Mouse (Mus musculus) heart, embryonic 14.5 days (tissue): Measurements from ENCODE around the gene Elp4. TPM values are rescaled to one million over a fixed set of nuclear protein-coding genes. Genes with fewer than 3 reads are reported as not detected.

Source experiments
- ATAC-seq: fragments of 200-750 bp; cut with Nextera tagmentation; 2 replicates; pipeline ENCODE4 v1.8.0; 2017; ENCODE audit warnings: low read depth, moderate TSS enrichment; ENCODE audit not compliant: insufficient number of reproducible peaks, insufficient read depth, low FRiP score
- H3K27ac ChIP-seq, 2 experiments: fragments of 200-500 bp in 1 of 2; fragments of 300-500 bp in 1 of 2; sonication (generic) in 1 of 2; replicated peaks in 1 of 2; 2 replicates each; pipeline ENCODE4 v1.5.1; 2012 to 2014; ENCODE audit warnings: low read depth in 2 of 2, low read length in 2 of 2, control low read depth in 1 of 2, mild to moderate bottlenecking in 1 of 2, mixed read lengths in 1 of 2; ENCODE audit not compliant: control insufficient read depth in 1 of 2, insufficient read depth in 1 of 2
- H3K27me3 ChIP-seq: fragments of 300-500 bp; sonication (generic); 2 replicates; pipeline ENCODE4 v1.6.1; 2014; ENCODE audit warnings: mild to moderate bottlenecking, low read length, control low read depth; ENCODE audit not compliant: control insufficient read depth, insufficient read depth
- H3K36me3 ChIP-seq: fragments of 300-500 bp; sonication (generic); 2 replicates; pipeline ENCODE4 v1.6.1; 2014; ENCODE audit warnings: mild to moderate bottlenecking, control low read depth, low read length, mixed read lengths; ENCODE audit not compliant: control insufficient read depth, insufficient read depth
- H3K4me1 ChIP-seq, 2 experiments: fragments of 200-500 bp in 1 of 2; fragments of 300-500 bp in 1 of 2; sonication (generic) in 1 of 2; 2 replicates each; pipeline ENCODE4 v1.6.1; 2012 to 2014; ENCODE audit warnings: low read length in 2 of 2, control low read depth in 1 of 2, mixed read lengths in 1 of 2; ENCODE audit not compliant: control insufficient read depth in 2 of 2, insufficient read depth in 2 of 2
- H3K4me2 ChIP-seq: fragments of 300-500 bp; sonication (generic); 2 replicates; pipeline ENCODE4 v1.6.1; 2014; ENCODE audit warnings: mild to moderate bottlenecking, low read length
- H3K4me3 ChIP-seq, 2 experiments: fragments of 200-500 bp in 1 of 2; fragments of 300-500 bp in 1 of 2; sonication (generic) in 1 of 2; 2 replicates each; pipeline ENCODE4 v1.5.1; 2012 to 2014; ENCODE audit warnings: low read length in 2 of 2, mild to moderate bottlenecking in 2 of 2, control low read depth in 1 of 2, low read depth in 1 of 2, moderate library complexity in 1 of 2; ENCODE audit not compliant: control insufficient read depth in 1 of 2, insufficient read depth in 1 of 2
- H3K9ac ChIP-seq: fragments of 300-500 bp; sonication (generic); 2 replicates; pipeline ENCODE4 v1.6.1; 2014; ENCODE audit warnings: mild to moderate bottlenecking, low read length
- H3K9me3 ChIP-seq: fragments of 300-500 bp; sonication (generic); 2 replicates; pipeline ENCODE4 v1.6.1; 2016; ENCODE audit warnings: low read length, control low read depth; ENCODE audit not compliant: control insufficient read depth
- WGBS: fragments of 180-500 bp; shearing (Covaris S2); extraction: QIAGEN DNeasy Blood & Tissue Kit; methylation state at CpG from one replicate; pipeline ENCODE4 v1.1.7; 2014; 5-methylcytosine and 5-hydroxymethylcytosine counted together
- polyA plus RNA-seq: library from polyadenylated mRNA; unstranded; fragments of >200 nt; fragmentation: Nextera tagmentation; extraction: Ambion mirVana; gene quantifications from 2 replicates; pipeline ENCODE4 v1.2.1, GENCODE M21; 2014

The Elp4 gene
- polyA plus RNA-seq, 1 experiment from 2014 or later, result 19.6 TPM

DNA sequence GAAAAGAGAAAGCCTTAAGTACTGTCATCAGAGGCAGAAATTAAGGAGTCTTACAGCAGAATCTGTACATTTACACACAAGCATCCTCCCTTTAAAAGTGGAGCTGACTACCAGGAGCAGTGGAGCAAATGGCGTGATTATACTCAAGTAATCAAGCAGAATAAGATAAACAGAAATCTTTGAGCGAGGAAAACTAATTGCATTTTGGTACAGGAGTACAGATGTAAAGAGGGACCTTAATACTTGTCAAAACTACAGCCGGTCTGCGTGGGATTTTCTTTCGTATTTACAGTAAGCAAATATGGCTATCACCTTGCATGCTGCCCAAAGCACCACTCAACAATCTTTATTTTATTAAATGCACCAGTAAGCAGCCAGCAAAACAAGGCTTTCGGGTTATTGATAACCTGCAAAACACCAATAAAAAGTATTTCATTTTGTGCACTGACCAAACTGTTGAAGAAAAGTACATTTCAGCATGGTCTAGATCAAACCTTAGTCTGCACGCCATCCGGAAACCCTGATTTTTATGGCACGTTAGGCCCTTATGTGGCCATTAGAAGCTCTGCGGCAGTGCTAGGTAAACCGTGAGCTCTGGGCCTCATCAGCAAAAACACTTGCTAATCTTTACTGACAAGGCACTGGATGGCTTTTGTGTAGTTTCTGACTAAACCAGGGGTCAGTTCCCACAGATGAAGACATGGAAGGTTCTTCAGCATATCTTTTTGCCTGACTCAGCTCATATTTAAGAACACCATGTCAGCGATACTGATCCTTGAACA lies 111.8 kb downstream of the Elp4 start:
- Histone ChIP-seq H3K4me1 (no peaks in the 10 kb centered on the region), H3K9ac (no peak overlapping the region), H3K27ac (no peak overlapping the region), H3K36me3 (no peaks in the 10 kb centered on the region), H3K4me3 (no peak overlapping the region), H3K4me2 (no peak overlapping the region), H3K27me3 (no peaks in the 10 kb centered on the region), H3K9me3 (no peaks in the 10 kb centered on the region)
- no peak for ATAC-seq
- WGBS, result 76% methylated on average over 12 of the region's 12 CpGs

DNA sequence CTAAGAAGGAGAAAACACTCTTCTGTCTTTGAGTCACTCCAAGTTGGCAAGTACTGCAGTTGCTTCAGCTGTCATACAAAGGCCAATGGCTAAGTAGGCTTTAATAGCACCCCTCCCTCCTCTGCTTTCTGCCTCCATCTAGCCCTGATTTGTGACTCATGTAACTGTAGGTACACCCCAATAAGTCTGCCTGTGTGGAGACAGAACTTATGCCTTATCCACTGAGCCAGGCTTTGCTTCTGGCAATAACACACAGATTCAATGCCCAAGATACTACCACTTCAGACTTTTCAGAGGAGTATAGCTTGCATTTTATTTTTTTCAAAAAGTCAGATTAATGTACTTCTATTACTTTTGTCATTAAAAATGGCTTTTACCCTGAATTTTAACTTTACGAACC lies 114.4 kb downstream of the Elp4 start:
- Histone ChIP-seq H3K36me3 (no peaks in the 10 kb centered on the region), H3K27ac (no peak overlapping the region), H3K4me1 (no peaks in the 10 kb centered on the region), H3K4me3 (no peak overlapping the region), H3K9ac (no peak overlapping the region), H3K27me3 (no peaks in the 10 kb centered on the region), H3K9me3 (no peaks in the 10 kb centered on the region), H3K4me2 (no peak overlapping the region)
- no peak for ATAC-seq
- WGBS, result 85% methylated on average over 1 of the region's 1 CpGs

DNA sequence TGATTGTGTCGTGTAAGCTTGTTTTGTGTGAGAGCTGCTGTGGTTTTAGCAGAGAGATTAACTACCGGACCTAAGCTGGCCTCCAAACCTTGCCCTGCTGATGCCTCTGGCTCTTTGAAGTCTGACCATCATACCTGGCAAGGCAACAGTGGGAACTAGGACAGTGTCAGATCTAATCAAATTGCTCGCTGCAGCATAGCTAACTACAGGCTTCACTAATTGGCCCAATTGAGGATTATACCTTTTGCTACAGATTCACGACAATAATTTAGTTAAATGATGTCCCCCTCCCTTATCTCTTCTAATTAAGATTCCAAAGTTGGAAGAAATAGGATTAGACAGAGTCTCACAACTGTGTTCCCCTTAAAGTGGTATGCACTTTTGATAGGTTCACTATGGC lies 116.6 kb downstream of the Elp4 start:
- ATAC-seq, result no peak
- no peak overlapping the region for H3K4me3 ChIP-seq
- no peak overlapping the region for H3K4me2 ChIP-seq
- 73% methylated on average over 4 of the region's 4 CpGs for WGBS
- H3K27ac ChIP-seq, result no peak overlapping the region
- H3K9ac ChIP-seq, result no peak overlapping the region
- H3K36me3 ChIP-seq, result no peaks in the 10 kb centered on the region
- no peaks in the 10 kb centered on the region for H3K9me3 ChIP-seq
- no peaks in the 10 kb centered on the region for H3K27me3 ChIP-seq
- no peaks in the 10 kb centered on the region for H3K4me1 ChIP-seq

DNA sequence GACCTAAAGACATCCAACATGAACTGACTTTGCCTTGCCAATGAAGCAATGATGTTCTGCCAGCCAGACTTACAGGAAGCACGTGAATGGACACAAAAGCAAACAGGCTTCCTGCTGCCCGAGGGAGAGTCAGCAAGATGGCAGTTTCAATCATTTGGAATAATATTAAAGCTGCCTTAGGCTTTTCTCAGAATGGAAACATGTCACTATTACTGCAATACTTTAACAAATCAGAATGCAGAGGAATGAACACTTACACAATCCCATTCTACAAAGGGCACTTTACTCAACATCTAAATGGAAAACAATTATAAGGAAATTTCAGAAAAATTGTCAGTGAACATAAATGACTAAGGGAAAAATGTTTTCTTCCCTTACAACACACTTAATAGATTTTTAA lies 117.4 kb downstream of the Elp4 start:
- no peaks in the 10 kb centered on the region for H3K36me3 ChIP-seq
- no peak for ATAC-seq
- no peaks in the 10 kb centered on the region for H3K9me3 ChIP-seq
- no peaks in the 10 kb centered on the region for H3K4me1 ChIP-seq
- H3K9ac ChIP-seq, result no peak overlapping the region
- H3K4me2 ChIP-seq, result no peak overlapping the region
- H3K27me3 ChIP-seq, result no peaks in the 10 kb centered on the region
- 73% methylated on average over 2 of the region's 2 CpGs for WGBS
- H3K4me3 ChIP-seq, result no peak overlapping the region
- no peak overlapping the region for H3K27ac ChIP-seq

DNA sequence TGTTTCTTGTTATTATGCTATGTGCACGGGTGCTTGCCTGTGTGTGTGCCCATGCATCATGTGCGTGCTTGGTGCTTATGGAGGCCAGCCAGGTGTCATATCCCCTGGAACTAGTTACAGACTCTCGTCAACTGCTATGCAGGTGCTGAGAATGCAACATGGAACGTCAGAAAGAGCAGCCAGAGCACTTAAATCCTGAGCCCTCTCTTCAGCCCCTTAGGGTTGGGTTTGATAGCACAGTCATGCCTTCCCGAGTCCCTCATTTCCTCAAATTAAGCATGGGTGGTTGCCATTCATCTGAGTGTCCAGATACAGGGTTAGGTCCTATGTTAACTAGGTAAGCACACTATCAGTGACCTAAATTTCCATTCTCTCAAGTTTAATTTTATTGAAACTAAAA lies 121.5 kb downstream of the Elp4 start:
- ATAC-seq, result no peak
- Histone ChIP-seq H3K27ac (no peak overlapping the region), H3K4me2 (no peak overlapping the region), H3K9ac (no peak overlapping the region), H3K27me3 (no peaks in the 10 kb centered on the region), H3K9me3 (no peaks in the 10 kb centered on the region), H3K4me3 (no peak overlapping the region), H3K4me1 (no peaks in the 10 kb centered on the region), H3K36me3 (no peaks in the 10 kb centered on the region)
- whole genome bisulfite sequencing, result 70% methylated on average over 5 of the region's 5 CpGs

DNA sequence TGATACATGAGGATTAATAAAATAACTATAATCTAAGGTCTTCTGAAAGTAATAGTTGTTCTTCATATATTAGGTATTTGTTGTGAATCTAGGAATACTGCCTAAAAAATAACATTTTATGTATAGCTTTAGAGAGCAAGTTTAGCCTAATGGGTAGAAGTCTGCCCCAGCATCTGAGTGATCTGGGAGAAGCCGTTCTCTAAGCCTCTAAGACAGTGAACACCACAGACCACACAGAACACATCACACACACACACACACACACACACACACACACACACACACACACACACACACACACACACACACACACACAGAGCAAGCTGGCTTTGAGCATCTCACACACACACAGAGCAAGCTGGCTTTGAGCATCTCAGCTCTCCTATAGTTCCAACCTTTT lies 123.6 kb downstream of the Elp4 start:
- no peaks in the 10 kb centered on the region for H3K9me3 ChIP-seq
- H3K36me3 ChIP-seq, result no peaks in the 10 kb centered on the region
- no peak for ATAC-seq
- no peaks in the 10 kb centered on the region for H3K27me3 ChIP-seq
- no peak overlapping the region for H3K27ac ChIP-seq
- H3K4me2 ChIP-seq, result no peak overlapping the region
- WGBS, result 60% methylated on average over 1 of the region's 1 CpGs
- H3K4me3 ChIP-seq, result no peak overlapping the region
- H3K4me1 ChIP-seq, result no peaks in the 10 kb centered on the region
- H3K9ac ChIP-seq, result no peak overlapping the region

DNA sequence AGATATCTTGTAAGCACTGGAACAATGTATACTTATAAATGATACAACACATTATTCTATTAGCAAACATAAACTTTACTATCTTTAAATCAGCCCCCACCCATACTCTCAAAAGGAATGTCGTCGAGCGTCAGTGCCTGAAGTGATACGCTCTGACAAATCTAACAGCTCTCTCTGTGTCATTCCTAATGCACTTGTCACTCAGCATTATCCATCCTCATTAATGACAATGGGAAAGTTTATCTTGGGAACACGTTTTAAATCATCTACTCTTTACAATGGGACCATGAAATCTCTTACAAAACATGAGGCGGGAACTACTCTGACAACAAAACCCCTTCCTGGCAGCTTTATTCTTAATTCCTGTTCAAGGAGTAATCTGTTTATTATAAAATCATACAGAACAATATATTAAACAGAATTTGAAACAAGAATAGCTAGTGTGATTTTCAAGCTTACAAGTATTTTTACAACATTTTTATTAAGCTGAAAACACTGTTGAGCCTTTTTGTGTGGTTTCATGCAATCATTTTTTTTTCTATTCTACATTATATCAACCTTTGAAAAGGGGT lies 125.0 kb downstream of the Elp4 start:
- no peak overlapping the region for H3K27ac ChIP-seq
- H3K4me2 ChIP-seq, result no peak overlapping the region
- no peak overlapping the region for H3K4me3 ChIP-seq
- no peaks in the 10 kb centered on the region for H3K4me1 ChIP-seq
- 34% methylated on average over 6 of the region's 6 CpGs for WGBS
- no peaks in the 10 kb centered on the region for H3K36me3 ChIP-seq
- no peak for ATAC-seq
- H3K9me3 ChIP-seq, result no peaks in the 10 kb centered on the region
- no peak overlapping the region for H3K9ac ChIP-seq
- no peaks in the 10 kb centered on the region for H3K27me3 ChIP-seq

DNA sequence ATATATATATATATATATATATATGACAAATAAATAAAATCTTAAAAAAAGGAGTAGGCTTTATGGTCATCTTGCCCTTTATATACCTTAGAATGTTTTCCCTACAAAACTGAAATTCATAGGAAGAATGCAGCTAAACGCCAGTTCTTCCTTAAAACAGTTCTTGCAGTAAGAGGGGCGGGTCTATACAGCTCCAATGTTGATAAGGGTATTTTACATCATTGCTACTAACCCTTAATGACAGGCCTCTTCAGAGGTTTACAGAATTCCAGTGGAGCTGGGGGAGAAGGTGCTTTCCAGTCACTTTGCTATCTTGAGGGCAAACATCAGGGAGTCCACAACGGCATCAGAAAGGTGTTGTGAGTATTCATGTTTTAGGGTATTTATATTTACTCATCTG lies 133.1 kb downstream of the Elp4 start:
- Histone ChIP-seq H3K9me3 (0 out of 2 replicates have a peak, but pooled peaks cover 3% of the 10 kb centered on the region), H3K9ac (no peak overlapping the region), H3K4me2 (no peak overlapping the region), H3K27me3 (no peaks in the 10 kb centered on the region), H3K36me3 (no peaks in the 10 kb centered on the region), H3K4me3 (no peak overlapping the region), H3K4me1 (no peaks in the 10 kb centered on the region), H3K27ac (no peak overlapping the region)
- WGBS, result 52% methylated on average over 3 of the region's 3 CpGs
- no peak for ATAC-seq
